Mouse (Mus musculus) spleen, adult 18-20 months (tissue): ENCODE measurements around the gene Methig1.
A peak's percentile ranks its signal among the peaks of the same experiment; 100 is the strongest.
"Not testable (repeated sequence)": the region's sequence is repeated elsewhere in the genome, so short reads cannot be mapped to it uniquely, and the experiment has no call there.

Experiments
- DNase-seq, 2 experiments: peaks; one replicate each; pipeline ENCODE4 v3.0.0; 2022; ENCODE audit warnings: mixed read lengths in 2 of 2

Methig1 gene

DNA sequence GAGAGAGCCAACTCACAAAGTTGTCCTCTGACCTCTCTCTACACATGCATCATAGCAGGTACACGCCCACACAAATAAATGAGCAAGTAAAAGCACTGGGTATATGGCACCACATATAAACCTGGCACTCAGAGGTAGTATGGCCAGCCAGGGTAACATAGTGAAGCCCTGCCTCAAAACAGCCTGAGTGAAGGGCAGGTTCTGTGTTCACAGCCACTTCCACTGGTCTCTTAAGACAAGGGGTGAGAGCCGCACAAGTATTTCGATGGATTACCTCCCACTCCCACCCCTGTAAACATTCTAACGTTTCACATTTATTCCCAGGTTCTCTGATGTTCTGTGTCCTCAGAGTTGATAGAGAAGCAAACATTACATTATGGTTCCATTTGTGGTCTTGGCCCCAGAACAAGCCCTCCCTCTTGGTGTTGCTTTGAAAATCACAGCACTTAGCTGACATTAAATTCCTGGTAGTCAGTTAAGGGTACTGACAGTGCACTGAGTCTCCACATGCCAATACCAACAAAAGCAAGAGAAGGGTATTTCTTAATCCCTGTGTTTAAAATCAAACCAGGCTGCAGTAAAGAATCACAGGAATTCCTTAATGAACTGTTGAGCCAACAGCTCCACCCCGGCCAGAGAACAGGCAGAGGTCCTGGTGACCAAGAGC is 11.5 kb upstream of the Methig1 start:
- not testable (repeated sequence) for DNase-seq

DNA sequence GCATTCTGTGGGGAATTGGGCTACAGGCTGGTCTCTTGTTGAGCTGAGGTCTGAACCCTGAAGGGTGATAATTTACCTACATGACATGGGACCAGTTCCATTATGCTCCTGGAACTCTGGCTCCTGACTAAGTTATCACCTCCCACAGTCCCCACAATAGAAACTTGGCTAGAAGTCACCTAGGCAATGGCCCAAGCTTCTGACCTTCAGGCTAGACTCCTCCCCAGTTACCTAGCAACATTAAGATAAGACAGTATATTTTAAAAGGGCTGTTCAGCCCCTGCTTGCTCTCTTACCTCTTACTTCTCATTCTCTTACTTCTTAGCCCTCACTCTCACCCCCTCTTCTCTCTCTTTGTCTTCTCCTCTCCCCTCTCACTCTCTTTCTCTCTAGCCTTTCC is 7.5 kb upstream of the Methig1 start:
- no peak for DNase-seq

DNA sequence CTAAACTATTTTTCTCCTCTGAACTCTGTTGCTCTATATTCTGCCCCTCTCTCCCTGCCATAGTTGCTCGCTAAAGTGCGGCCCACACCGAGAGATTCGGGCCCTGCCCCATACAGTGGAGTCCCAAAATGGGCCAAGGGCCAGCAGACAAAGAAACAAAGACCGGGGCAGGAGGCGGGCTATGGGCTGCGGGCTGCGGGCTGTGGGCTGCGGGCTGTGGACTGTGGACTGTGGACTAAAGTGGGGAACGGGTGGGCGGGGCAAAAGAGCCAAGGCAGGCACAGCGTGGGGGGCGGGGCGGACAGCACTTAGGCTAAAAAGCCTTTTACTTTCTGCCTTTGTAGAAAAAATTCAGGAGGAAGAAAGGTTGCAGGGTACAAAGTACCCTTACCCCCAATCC is 6.2 kb upstream of the Methig1 start:
- DNase-seq, result no peak

DNA sequence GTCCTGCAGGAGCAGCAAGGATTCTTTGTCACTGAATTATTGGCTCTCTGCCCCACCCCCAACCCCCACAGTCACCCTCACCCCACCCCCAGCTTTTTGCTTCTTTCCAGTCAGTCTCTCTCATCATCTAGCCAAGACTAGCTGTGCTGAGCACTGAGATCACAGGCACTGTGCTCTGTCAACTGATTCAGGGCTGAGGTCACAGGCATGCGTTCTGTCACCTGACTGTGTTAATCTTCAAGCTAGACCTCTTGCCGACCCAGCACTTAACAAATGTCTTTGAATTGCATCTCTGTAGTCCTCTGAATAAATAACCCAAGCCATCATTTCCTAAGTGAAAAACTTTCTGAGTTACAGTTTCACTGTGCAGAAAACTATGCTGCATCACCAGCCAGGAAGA is 3.5 kb upstream of the Methig1 start:
- no peak for DNase-seq

DNA sequence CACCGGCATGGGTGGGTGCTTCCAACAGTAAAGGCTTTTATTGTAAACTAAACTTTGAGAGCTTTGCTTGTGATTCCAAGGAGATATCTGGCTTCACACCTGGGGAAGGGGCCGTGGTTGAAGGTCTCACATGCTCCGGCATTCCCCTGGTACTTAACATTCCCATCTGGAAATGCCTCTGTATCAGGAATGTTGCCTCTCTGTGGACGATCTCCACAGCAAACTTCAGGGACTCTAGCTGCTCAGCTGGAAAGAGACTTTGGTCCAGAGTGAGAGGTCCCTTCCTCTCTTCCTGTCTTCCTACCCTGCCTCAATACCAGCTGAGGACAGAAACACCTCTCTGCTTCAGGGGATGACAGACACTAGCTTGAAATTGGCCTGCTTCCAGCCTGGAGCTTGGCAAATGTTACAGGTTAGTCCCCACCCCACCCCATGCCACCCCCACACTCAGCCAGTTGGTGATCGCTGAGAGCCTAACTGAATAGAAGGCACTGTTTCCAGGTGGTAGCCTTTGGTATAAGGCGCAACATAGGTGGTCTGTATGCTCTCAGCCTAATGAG is 1.4 kb upstream of the Methig1 start:
- DNase-seq, result no peak

DNA sequence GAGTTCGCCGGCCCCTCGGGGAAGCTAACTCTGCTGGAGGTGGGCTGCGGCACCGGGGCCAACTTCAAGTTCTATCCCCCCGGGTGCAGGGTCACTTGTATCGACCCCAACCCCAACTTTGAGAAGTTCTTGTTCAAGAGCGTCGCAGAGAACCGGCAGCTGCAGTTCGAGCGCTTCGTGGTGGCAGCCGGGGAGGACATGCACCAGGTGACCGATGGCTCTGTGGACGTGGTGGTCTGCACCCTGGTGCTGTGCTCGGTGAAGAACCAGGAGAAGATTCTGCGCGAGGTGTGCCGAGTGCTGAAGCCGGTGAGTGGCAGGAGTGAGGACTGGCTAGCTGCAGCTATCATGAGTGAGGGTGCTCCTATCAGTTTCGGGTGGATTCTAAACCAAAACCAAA is 450 bp downstream of the Methig1 start:
- not testable (repeated sequence) for DNase-seq

DNA sequence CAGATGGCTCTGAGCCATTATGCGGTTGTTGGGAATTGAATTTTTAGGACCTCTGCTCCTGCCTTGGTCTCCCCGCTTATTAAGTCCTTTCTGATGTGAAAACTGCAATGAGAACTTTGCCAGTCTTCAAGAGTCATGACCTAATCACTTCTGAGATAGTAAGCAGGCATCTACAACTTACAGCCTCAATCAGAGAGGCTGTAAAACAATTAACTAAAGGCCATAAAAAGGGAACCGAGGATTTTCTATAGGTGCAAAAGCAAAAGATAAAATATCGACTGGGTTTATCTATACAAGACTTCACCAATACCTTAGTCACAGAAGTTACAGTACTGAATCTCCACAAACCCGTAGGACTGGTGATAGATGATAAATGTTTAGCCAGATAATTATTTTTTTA is 2.9 kb downstream of the Methig1 start:
- no peak for DNase-seq

DNA sequence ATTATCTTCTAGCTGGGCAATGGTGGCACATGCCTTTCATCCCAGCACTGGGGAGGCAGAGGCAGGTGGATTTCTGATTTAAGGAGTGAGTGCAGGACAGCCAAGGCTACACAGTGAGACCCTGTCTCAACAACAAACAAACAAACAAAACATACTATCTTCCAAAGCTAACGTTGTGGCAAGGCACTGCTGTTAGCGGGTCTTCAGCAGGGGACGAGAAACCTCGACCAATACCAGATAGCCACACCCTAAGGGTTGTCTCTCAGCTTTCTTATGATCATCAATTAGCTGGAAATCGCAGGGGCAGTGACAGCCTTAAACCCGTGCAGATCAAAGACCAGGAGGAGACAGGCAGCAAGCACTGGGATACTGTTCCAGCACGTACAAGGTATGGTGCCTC is 11.3 kb downstream of the Methig1 start, which contains the start of gene Higd1c:
Gene Higd1c (plus strand): TSS at position 301 of the 400 bp plus-strand sequence.
- DNase-seq, result no peak

DNA sequence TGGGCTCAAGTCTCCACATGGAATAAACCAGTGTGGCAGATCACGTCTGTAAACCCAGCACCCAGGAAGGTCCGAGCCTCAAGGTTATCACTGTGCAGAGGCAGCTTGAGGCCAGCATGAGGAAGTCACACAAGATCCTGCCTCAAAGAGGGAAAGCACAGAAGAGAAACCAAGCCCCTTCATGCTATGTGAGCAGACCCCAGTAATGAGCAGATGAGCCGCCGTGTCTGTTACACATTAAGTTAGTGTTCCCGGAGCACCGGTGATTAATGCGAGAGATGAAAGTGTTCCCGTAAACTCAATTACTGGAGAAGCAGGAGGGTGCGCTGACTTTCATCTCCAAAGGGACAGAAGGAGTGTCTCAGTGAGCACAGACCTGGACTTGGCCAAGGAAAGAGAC is 13.0 kb downstream of the Methig1 start:
- not testable (repeated sequence) for DNase-seq

DNA sequence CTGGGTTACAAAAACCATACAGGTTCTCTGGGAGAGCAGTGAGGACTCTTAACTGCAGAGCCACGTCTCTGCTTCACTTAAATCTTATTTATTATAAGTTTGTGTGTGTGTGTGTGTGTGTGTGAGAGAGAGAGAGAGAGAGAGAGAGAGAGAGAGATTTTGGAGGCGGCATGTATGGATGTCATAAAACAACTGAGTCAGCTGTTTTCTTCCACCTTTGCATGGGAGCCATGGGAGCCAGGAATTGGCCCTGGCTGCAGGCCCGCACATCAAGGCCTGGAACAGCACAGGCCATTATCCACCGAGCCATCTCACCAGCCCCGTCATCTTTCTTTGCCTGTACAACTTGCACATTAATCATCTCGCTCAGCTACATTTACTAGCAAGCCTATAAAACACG is 14.2 kb downstream of the Methig1 start:
- no peak for DNase-seq

DNA sequence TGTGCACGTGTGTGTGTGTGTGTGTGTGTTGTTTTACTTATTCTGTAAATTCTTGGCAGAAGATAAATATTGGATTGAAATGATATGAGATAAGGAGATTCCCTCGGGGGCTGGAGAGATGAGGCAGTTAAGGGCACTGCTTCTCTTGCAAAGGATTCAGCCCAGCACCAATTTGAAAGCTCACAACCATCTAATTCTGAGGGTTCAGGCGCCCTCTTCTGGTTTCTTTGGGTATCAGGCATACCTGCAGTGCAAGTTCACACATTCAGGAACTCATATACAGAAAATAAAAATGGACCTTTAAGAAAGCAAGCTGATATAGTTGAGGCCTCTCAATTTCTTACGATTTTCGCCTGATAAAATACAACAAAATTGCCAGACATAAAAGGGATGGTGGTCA is 22.1 kb downstream of the Methig1 start:
- DNase-seq, result peak in 1 of 2 experiments; percentile 26

DNA sequence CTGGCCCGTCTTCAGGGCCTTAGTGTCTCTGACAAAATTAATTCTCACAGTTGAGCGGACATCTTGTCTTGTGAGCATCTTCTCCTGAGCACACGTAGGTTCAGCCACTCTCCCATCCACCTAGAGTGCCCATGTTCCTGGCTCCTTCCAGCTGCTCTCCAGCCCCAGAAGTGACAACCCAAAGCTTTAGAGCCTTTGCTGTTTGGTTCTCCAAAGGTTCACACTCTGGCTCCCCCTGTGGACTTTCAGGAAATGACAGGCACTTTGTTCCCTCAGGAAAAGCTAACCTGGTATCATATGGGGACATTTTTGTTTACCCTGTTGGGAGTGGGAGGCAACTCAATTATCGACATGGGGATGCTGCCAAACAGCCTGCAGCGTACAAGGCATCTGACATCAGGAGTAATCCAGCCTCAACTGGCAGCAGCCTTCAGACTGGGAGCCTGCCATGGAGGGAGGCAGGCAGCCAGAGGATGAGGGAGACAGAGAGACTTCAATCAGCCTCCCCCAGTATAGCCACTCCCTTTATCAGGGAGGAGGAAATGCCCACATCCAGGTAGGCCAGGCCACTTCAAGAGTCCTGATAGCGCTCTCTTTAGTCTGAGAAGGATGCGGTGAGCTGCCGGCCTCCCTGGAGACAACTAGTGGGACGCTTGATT is 25.0 kb downstream of the Methig1 start:
- DNase-seq, result not testable (repeated sequence)

DNA sequence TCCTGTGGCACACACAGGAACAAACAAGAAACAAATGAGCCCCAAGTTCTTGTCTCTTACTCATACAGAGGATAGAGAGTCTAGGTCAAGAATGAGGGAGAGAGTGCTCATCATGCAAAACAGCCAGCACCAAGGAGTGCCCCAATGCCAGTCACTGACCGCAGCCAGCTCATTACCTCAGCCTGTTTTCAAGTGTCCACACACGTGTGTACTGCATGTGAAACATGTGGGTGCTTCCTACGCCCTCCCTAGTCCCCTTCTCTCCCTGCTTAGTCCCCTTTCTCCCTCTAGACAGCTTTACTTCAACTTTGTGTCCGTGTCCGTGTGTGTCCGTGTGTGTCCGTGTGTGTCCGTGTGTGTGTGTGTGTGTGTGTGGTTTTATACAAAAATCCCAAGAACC is 26.7 kb downstream of the Methig1 start:
- no peak for DNase-seq

DNA sequence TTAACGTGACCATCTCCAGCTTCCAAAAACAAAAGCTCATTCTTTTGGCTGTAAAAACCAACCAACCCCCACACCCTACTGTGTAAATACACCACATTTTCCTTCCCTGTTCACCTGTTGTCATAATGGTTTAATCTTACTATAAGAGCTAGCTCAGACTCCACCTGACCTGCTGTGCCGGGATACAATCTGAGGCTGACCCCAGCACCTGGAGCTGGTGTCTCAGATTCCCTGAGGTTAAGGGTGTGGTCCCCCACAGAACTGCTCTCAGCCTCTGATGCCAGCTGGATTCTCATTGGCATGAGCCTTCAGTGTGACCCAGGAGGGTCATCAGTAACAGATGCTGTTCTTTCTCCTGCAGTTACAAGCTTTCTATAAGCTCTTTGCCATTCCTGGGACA is 27.2 kb downstream of the Methig1 start:
- no peak for DNase-seq

DNA sequence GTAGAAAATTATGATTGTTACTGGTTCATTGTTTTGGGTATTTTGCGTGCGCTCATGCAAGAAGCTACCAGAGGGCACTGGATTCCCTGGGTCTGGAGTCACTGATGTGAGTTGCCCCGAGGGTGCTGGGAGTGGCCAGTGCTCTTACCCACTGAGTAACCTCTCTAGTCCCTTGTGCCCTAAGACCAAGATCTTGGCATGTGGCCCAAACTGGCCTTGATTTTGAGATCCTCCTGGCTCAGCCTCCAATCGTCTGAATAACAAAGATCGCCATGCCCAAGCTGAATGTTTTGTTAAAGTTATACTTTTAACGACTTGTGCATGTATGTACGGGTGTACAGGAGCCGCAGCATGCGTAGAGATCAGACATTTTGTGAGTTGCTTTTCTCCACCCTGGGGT is 32.8 kb downstream of the Methig1 start:
- DNase-seq, result no peak

DNA sequence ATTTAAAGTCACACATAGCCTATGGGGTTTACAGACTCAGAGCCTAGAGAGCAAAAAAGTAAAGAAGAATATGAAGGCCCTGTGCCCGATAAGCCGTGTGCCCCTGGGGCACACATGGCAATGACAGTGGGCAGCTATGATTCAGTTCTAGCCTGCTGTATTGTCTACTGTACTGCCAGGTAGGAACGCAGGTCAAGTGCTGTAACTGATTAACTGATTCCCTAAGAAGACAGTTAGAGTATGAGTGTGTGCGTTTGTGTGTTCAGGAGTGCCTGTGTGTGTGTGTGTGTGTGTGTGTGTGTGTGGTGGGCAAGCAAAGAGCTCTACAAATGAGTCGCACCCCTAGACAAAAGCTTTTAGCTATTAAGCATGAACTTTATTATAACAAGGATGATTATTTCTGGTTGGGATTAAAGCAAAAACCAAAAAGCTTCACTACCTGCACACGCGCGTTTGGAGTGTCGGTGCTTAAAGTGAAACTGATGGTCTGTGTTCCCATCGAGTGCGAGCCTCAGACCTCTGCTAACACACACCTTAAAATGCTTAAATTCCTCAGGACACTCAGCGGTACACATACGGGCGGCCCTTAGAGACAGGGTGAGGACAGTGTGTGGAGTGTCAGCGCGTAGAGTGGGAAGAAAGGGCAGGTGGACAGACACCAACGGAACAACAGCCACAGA is 34.7 kb downstream of the Methig1 start:
- no peak for DNase-seq

DNA sequence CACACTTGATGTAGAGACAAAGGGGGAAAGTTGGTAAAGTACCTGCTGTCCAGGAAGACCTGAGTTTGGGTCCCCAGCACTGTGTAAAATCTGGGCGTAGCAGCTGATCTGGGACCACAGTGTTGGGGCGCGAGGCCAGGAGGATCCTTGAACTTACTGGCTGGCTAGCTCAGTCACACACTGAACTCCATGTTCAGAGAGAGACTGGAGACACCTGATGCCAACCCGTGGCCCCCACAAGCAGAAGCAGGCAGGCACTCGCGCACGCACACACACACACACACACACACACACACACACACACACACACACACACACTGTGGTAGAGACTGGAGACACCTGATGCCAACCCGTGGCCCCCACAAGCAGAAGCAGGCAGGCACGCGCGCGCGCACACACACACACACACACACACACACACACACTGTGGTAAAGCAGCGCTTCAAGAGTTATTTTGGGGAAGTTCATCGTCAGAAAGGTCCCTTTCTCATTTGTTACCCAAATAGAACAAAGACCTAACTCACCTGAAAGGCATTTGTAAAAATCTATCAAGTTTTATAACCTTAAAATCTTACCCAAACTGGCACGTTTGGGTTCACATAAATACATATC is 35.4 kb downstream of the Methig1 start:
- no peak for DNase-seq

DNA sequence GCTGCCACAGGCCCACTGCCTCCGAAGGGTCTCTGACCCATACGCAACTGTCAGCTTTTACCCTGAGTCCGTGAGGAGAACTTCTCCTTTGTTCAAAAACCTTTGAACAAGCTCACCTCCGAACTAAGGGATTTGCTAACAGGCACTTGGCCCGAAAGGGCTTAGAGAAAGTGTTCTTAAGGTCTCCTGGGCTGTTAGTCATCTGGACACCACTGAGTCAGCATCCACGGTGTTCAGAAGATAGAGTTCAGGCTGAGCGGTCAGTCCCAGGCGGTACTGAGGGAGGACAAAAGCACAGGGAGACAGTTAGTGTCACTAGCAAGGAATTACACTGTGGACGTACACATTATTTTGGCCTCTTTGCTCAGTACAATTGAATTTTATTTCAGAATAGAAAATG is 35.9 kb downstream of the Methig1 start:
- no peak for DNase-seq

DNA sequence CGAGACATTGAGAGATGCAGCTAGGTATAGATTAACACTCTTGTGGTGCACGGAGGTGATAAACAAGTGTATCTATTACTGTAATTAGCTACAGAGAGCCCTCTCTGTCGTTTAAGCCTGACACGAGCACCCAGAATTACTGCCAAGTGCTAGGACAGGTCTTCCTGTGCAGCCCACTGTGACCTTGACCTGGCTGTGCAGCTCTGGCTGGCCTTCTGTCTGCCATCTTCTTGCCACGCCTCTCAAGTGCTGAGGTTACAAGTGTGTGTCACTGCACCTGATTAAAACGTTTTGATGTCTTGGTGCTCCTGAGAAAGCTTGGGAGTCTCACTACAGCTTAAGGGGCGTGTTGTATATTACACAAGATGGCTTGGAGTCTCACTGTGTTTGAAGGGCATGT is 38.1 kb downstream of the Methig1 start:
- no peak for DNase-seq

DNA sequence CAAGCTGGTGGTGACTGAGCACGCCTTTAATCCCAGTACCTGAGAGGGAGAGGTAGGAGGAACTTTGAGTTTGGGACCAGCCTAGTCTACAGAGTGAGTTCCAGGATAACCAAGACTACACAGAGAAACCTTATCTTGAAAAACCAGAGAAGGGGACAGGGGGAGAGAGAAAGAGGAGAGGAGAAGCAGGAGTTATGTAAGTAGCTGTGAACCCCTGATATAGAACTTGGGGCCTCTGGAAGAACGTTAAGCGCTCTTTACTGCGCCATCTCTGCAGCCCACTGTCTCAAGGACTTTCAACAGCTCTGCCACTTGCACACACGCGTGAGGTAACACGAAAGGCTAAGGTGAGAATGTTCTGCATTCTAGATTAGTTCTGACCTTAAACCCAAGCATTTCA is 38.6 kb downstream of the Methig1 start:
- DNase-seq, result no peak

DNA sequence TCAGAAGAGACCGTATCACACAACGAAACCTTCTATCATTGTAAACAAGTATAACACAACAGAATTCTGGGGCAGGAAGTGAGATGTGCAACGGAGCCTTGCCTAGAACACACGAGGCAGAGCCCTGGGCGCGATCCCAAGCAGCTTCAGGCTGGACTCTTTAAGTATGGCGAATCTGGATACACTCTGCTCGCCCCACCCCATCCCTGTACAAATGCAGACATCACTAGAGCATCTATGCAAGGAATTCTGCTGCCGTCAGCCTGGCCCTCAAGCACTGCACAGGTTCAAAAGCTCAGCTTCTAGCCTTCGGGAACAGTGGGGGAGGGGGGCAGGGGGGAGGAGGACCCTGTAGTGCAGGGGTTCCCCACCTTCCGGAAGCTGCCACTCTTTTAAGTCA is 40.1 kb downstream of the Methig1 start:
- DNase-seq, result no peak

DNA sequence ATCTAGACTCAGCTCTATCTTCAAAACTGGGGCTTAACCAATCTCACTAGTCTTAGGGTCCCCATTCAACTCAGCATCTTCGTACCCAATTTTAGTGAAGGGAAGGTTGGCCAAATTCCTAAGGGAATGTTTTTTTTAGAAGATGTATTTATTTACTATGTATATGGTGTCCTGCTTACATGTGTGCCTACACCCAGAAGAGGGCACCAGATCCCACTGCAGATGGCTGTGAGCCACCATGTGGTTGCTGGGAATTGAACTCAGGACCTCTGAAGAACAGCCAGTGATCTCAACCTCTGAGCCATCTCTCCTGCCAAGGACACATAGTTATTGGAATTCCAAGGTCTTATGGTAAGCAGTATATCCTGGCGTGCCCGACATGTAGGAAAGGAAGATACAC is 42.6 kb downstream of the Methig1 start:
- DNase-seq, result no peak

DNA sequence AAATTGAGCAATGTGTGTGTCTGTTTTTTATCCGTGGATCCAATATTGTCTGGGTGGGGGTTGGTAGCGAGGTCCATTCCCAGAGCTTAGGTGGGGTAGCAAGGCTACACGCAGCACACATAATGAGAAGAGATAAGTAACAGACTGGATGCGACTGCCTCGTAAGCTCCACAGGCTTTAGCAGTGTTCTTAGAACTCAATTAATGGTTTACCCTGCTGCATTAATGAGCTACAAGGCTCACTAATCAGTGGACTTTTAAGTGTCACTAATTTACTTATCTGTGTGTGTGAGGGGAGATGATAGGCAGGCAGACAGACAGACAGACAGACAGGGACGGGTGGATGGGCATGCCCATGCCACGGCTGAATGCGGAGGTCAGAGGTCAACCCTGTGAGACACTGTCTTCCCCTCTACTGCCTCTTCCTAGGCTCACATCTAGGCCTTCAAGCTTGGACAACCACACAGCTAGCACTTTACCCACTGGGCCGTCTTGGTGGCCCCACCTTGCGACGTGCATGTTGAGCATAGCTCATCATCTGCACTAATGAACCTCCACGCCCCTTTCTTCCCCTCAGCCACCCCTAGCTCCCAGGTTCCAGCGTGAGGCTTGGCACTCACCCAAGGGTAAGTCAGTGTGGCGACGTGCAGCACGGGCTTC is 47.8 kb downstream of the Methig1 start:
- no peak for DNase-seq
